Mouse (Mus musculus) liver, embryonic 11.5 days (tissue): ENCODE measurements around the gene Chrna9. TPM values are rescaled to one million over a fixed set of nuclear protein-coding genes. Genes with fewer than 3 reads are reported as not detected.

Experiments
- ATAC-seq: fragments of 200-750 bp; cut with Nextera tagmentation; replicated peaks from 2 replicates; pipeline ENCODE4 v1.8.0; 2017; ENCODE audit warnings: moderate number of reproducible peaks, mild to moderate bottlenecking, moderate TSS enrichment, moderate library complexity; ENCODE audit not compliant: low FRiP score
- DNase-seq: peaks from one replicate; pipeline ENCODE4 v3.0.0-alpha.2; 2017; ENCODE audit warnings: low spot score
- H3K27ac ChIP-seq: fragments of 300-500 bp; sonication (generic); 2 replicates; pipeline ENCODE4 v1.5.1; 2014; ENCODE audit warnings: mild to moderate bottlenecking, low read depth, low read length, control low read depth
- H3K27me3 ChIP-seq: fragments of 300-500 bp; sonication (generic); replicated peaks from 2 replicates; pipeline ENCODE4 v1.6.1; 2014; ENCODE audit warnings: low read length, mixed read lengths; ENCODE audit not compliant: control insufficient read depth, insufficient read depth
- H3K36me3 ChIP-seq: fragments of 300-500 bp; sonication (generic); 2 replicates; pipeline ENCODE4 v1.6.1; 2014; ENCODE audit warnings: mild to moderate bottlenecking, low read length, moderate library complexity, mixed read lengths; ENCODE audit not compliant: control insufficient read depth, insufficient read depth
- H3K4me1 ChIP-seq: fragments of 300-500 bp; sonication (generic); replicated peaks from 2 replicates; pipeline ENCODE4 v1.6.1; 2014; ENCODE audit warnings: low read length, mixed read lengths; ENCODE audit not compliant: control insufficient read depth, insufficient read depth
- H3K4me2 ChIP-seq: fragments of 300-500 bp; sonication (generic); 2 replicates; pipeline ENCODE4 v1.6.1; 2014; ENCODE audit warnings: mild to moderate bottlenecking, control low read depth, moderate library complexity
- H3K4me3 ChIP-seq: fragments of 300-500 bp; sonication (generic); 2 replicates; pipeline ENCODE4 v1.5.1; 2014; ENCODE audit warnings: low read depth, low read length, control low read depth
- H3K9ac ChIP-seq: fragments of 300-500 bp; sonication (generic); 2 replicates; pipeline ENCODE4 v1.6.1; 2014; ENCODE audit warnings: low read depth, low read length, control low read depth
- H3K9me3 ChIP-seq: fragments of 300-500 bp; sonication (generic); 2 replicates; pipeline ENCODE4 v1.6.1; 2016; ENCODE audit warnings: low read length, inconsistent platforms, mixed read lengths; ENCODE audit not compliant: control insufficient read depth
- WGBS: fragments of 180-500 bp; shearing (Covaris S2); extraction: QIAGEN DNeasy Blood & Tissue Kit; methylation state at CpG from one replicate; pipeline ENCODE4 v1.1.7; 2014; 5-methylcytosine and 5-hydroxymethylcytosine counted together
- polyA plus RNA-seq: library from polyadenylated mRNA; unstranded; fragments of >200 nt; fragmentation: Nextera tagmentation; extraction: Ambion mirVana; gene quantifications from 2 replicates; pipeline ENCODE4 v1.2.1, GENCODE M21; 2014

The Chrna9 gene
- polyA plus RNA-seq, 1 experiment from 2014 or later: not detected

- Histone ChIP-seq H3K9ac (no peak overlapping the region), H3K36me3 (no peaks in the 10 kb centered on the region), H3K27me3 (no peaks in the 10 kb centered on the region), H3K4me1 (peaks cover 4% of the 10 kb centered on the region; the same call in 1 of the 2 replicates), H3K4me2 (no peak overlapping the region), H3K27ac (no peak overlapping the region), H3K4me3 (no peak overlapping the region), H3K9me3 (no peaks in the 10 kb centered on the region)
- ATAC-seq: no peak
- 67% methylated on average over 9 of the region's 9 CpGs for WGBS
- no peak for DNase-seq
Measured at GRCm38 (mm10) chr5:65921477-65922138, 13.1 kb upstream of the Chrna9 start.

GRCm38 (mm10) chr5:65926666-65927065 lies 8.1 kb upstream of the Chrna9 start:
- H3K27ac ChIP-seq: no peak overlapping the region
- no peak overlapping the region for H3K4me3 ChIP-seq
- no peak overlapping the region for H3K4me2 ChIP-seq
- no peak overlapping the region for H3K9ac ChIP-seq
- no peaks in the 10 kb centered on the region for H3K27me3 ChIP-seq
- ATAC-seq (no peak), DNase-seq (no peak)
- no peaks in the 10 kb centered on the region for H3K4me1 ChIP-seq
- 75% methylated on average over 6 of the region's 6 CpGs for WGBS
- no peaks in the 10 kb centered on the region for H3K9me3 ChIP-seq
- H3K36me3 ChIP-seq: no peaks in the 10 kb centered on the region

- DNase-seq: no peak
- WGBS: 47% methylated on average over 7 of the region's 7 CpGs
- H3K4me1 ChIP-seq: no peaks in the 10 kb centered on the region
Measured at GRCm38 (mm10) chr5:65929162-65929561, 5.6 kb upstream of the Chrna9 start.

GRCm38 (mm10) chr5:65930171-65930570 lies 4.5 kb upstream of the Chrna9 start:
- ATAC-seq: no peak
- no peak for DNase-seq
- H3K9ac ChIP-seq: no peak overlapping the region
- no peaks in the 10 kb centered on the region for H3K27me3 ChIP-seq
- no peaks in the 10 kb centered on the region for H3K36me3 ChIP-seq
- WGBS: 67% methylated on average over 4 of the region's 4 CpGs
- H3K4me1 ChIP-seq: no peaks in the 10 kb centered on the region
- no peaks in the 10 kb centered on the region for H3K9me3 ChIP-seq
- H3K27ac ChIP-seq: no peak overlapping the region
- no peak overlapping the region for H3K4me2 ChIP-seq
- H3K4me3 ChIP-seq: no peak overlapping the region

More at GRCm38 (mm10) chr5:65929162-65929561, 5.6 kb upstream of the Chrna9 start:
- no peak overlapping the region for H3K4me2 ChIP-seq
- H3K4me3 ChIP-seq: no peak overlapping the region
- no peak overlapping the region for H3K9ac ChIP-seq
- no peaks in the 10 kb centered on the region for H3K36me3 ChIP-seq
- no peak overlapping the region for H3K27ac ChIP-seq
- no peak for ATAC-seq
- no peaks in the 10 kb centered on the region for H3K27me3 ChIP-seq
- no peaks in the 10 kb centered on the region for H3K9me3 ChIP-seq

- Histone ChIP-seq H3K9ac (no peak overlapping the region), H3K4me2 (no peak overlapping the region), H3K9me3 (no peaks in the 10 kb centered on the region), H3K4me3 (no peak overlapping the region), H3K27ac (no peak overlapping the region), H3K27me3 (no peaks in the 10 kb centered on the region), H3K4me1 (no peaks in the 10 kb centered on the region), H3K36me3 (no peaks in the 10 kb centered on the region)
- WGBS: 75% methylated on average over 4 of the region's 4 CpGs
- ATAC-seq (no peak), DNase-seq (no peak)
Measured at GRCm38 (mm10) chr5:65933258-65933657, 1.5 kb upstream of the Chrna9 start.

- DNase-seq (no peak), ATAC-seq (no peak)
- no peaks in the 10 kb centered on the region for H3K27me3 ChIP-seq
- no peak overlapping the region for H3K4me2 ChIP-seq
- no peaks in the 10 kb centered on the region for H3K4me1 ChIP-seq
- H3K27ac ChIP-seq: no peak overlapping the region
- H3K4me3 ChIP-seq: no peak overlapping the region
- H3K36me3 ChIP-seq: no peaks in the 10 kb centered on the region
- no peaks in the 10 kb centered on the region for H3K9me3 ChIP-seq
- H3K9ac ChIP-seq: no peak overlapping the region
- WGBS: 77% methylated on average over 2 of the region's 2 CpGs
Measured at GRCm38 (mm10) chr5:65933764-65934163, 957 bp upstream of the Chrna9 start.

- ATAC-seq (no peak), DNase-seq (no peak)
- Histone ChIP-seq H3K4me2 (no peak overlapping the region), H3K9me3 (no peaks in the 10 kb centered on the region), H3K9ac (no peak overlapping the region), H3K4me1 (no peaks in the 10 kb centered on the region), H3K27ac (no peak overlapping the region), H3K4me3 (no peak overlapping the region), H3K36me3 (no peaks in the 10 kb centered on the region), H3K27me3 (no peaks in the 10 kb centered on the region)
- WGBS: 62% methylated on average over 11 of the region's 11 CpGs
Measured at GRCm38 (mm10) chr5:65937011-65937726, 2.4 kb downstream of the Chrna9 start.

GRCm38 (mm10) chr5:65937998-65938715 lies 3.4 kb downstream of the Chrna9 start:
- peak; percentile 81 for ATAC-seq
- Histone ChIP-seq H3K27ac (no peak overlapping the region), H3K4me1 (no peaks in the 10 kb centered on the region), H3K4me3 (no peak overlapping the region), H3K36me3 (no peaks in the 10 kb centered on the region), H3K27me3 (no peaks in the 10 kb centered on the region), H3K9ac (no peak overlapping the region), H3K4me2 (no peak overlapping the region), H3K9me3 (no peaks in the 10 kb centered on the region)
- WGBS: 52% methylated on average over 9 of the region's 9 CpGs
- peak; percentile 70 for DNase-seq
